Mouse (Mus musculus) stomach, embryonic 15.5 days (tissue): Measurements from ENCODE around the gene Auts2. TPM values are rescaled to one million over a fixed set of nuclear protein-coding genes. Genes with fewer than 3 reads are reported as not detected.
"Not testable (repeated sequence)": the region's sequence is repeated elsewhere in the genome, so short reads cannot be mapped to it uniquely, and the experiment has no call there.

Experiments used
- ATAC-seq: fragments of 200-750 bp; cut with Nextera tagmentation; 2 replicates; pipeline ENCODE4 v1.8.0; 2017; ENCODE audit warnings: low read depth, moderate number of reproducible peaks, moderate TSS enrichment; ENCODE audit not compliant: insufficient read depth, low FRiP score
- H3K27ac ChIP-seq: fragments of 300-500 bp; sonication (generic); 2 replicates; pipeline ENCODE4 v1.5.1; 2015; ENCODE audit warnings: mild to moderate bottlenecking, inconsistent platforms
- H3K27me3 ChIP-seq: fragments of 300-500 bp; sonication (generic); replicated peaks from 2 replicates; pipeline ENCODE4 v1.6.1; 2015; ENCODE audit warnings: inconsistent platforms
- H3K36me3 ChIP-seq: fragments of 300-500 bp; sonication (generic); 2 replicates; pipeline ENCODE4 v1.6.1; 2015; ENCODE audit warnings: inconsistent platforms
- H3K4me1 ChIP-seq: fragments of 300-500 bp; sonication (generic); 2 replicates; pipeline ENCODE4 v1.6.1; 2015; ENCODE audit warnings: inconsistent platforms
- H3K4me2 ChIP-seq: fragments of 300-500 bp; sonication (generic); 2 replicates; pipeline ENCODE4 v1.6.1; 2015; ENCODE audit warnings: mild to moderate bottlenecking, inconsistent platforms
- H3K4me3 ChIP-seq: fragments of 300-500 bp; sonication (generic); replicated peaks from 2 replicates; pipeline ENCODE4 v1.5.1; 2015; ENCODE audit warnings: inconsistent platforms
- H3K9ac ChIP-seq: fragments of 300-500 bp; sonication (generic); 2 replicates; pipeline ENCODE4 v1.6.1; 2015; ENCODE audit warnings: inconsistent platforms
- H3K9me3 ChIP-seq: fragments of 300-500 bp; sonication (generic); 2 replicates; pipeline ENCODE4 v1.6.1; 2016; ENCODE audit warnings: inconsistent platforms
- WGBS: fragments of 180-500 bp; shearing (Covaris S2); methylation state at CpG from one replicate; pipeline ENCODE4 v1.1.7; 2015; 5-methylcytosine and 5-hydroxymethylcytosine counted together
- polyA plus RNA-seq: library from polyadenylated mRNA; unstranded; fragments of >200 nt; fragmentation: Nextera tagmentation; extraction: Ambion mirVana; gene quantifications from 2 replicates; pipeline ENCODE4 v1.2.1, GENCODE M21; 2015

Gene Auts2
- polyA plus RNA-seq: 25.5 and 26.2 TPM in 2 replicates

DNA sequence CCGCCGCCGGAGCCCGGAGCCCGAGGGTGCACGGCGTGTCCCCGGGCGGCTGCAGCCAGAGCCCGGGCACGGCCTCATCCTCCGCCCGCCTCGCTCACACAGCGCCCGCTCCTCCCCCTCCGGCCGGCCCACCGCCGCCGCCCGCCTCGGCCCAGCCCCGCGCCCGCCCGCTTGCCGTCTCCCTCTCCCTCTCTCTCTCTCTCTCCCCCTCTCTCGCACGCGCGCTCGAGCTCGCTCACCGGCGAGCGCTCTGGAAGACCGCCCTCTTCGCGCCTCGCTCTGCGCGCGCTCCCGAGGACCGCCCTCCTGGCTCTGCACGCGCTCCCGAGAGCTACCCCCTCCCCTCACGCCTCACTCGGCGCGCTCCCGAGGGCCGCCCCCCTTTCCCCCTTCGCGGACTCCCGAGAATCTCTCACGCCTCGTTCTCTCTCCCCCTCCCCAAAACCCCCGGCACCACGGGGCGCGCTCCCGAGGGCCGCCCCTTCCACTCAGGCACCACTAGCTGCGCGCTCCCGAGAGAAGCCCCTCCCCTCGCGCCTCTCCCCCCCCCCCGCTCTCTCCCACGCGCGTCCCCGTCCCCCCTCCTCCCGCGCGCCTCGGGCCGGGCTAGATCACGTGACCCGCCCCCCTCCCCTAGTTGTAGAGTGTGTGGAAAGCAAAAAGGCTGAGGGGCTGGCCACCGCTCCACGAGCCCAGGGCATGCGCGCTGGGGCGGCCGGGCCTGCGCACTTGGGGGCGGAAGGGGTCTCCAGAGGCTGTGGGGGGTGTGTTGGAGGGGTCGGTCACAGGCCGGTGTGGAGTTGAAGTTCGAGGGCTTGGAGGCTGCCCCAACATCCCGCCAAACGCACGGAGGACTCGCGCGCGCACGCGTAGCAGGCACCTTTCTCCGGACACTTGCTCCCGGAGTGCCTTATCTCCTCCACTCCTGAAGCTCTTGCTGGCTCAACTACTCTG lies at the start of gene Auts2:
Gene Auts2, minus strand, starts transcription at position 227 of the 954 bp plus-strand sequence.
- Histone ChIP-seq H3K9me3 (no peaks in the 10 kb centered on the region), H3K4me2 (peak within 1 kb of the TSS; percentile 90), H3K9ac (peak within 1 kb of the TSS; percentile 74), H3K4me3 (peak within 1 kb of the TSS; percentile 77), H3K27ac (peak within 1 kb of the TSS; percentile 94), H3K27me3 (no peaks in the 10 kb centered on the region), H3K4me1 (peaks cover 12% of the 10 kb centered on the region), H3K36me3 (no peaks in the 10 kb centered on the region)
- WGBS: under 1% methylated on average over 86 of the region's 105 CpGs
- ATAC-seq: peak; percentile 90

DNA sequence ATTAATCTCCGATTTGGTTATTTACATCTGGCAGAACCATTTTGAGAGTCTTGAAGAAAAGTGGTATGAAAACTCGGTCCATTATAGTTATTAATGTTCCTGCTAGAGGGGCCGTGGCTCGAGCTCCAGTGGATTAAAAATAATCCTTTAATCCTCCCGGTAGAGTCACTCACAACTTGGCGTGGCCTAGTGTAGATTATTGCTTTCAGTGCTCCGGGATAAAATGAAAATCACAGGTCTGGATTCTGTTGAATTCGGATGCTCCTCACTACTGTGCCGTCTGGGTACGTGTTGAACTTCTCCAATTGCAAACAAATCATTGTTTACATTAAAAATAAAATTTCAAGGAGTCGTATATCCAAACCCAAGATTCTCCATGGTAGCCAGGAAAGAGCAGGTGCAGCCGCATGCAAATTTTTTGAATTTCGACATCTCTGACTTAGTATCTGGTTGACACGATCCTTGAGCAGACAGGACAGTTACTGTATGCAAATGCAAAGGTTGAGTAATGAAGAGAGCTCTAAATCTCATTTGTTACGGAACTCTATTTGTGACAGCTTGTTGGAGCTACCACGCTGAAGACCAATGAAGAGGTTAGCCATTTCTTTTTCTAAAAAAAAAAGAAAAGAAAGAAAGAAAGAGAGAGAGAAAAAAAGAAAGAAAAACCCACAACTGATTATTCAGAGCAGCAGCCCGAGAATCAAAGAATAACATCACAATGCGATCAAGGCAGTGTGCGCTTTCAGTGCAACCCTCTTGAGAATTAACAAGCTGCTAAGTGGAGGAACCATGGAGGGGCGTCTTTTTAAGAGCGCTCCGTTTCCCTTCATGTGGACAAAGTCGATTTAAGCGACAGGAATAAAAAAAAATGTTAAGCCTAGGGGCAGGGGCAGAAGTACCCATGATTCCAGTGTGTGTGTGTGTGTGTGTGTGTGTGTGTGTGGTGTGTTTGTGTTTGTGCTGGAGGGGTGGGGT lies 48.9 kb upstream of the Auts2 start:
- H3K27ac ChIP-seq: no peak overlapping the region
- H3K27me3 ChIP-seq: no peaks in the 10 kb centered on the region
- no peaks in the 10 kb centered on the region for H3K9me3 ChIP-seq
- ATAC-seq: no peak
- H3K9ac ChIP-seq: no peak overlapping the region
- no peaks in the 10 kb centered on the region for H3K36me3 ChIP-seq
- no peaks in the 10 kb centered on the region for H3K4me1 ChIP-seq
- no peak overlapping the region for H3K4me3 ChIP-seq
- WGBS: 70% methylated on average over 24 of the region's 24 CpGs
- no peak overlapping the region for H3K4me2 ChIP-seq

DNA sequence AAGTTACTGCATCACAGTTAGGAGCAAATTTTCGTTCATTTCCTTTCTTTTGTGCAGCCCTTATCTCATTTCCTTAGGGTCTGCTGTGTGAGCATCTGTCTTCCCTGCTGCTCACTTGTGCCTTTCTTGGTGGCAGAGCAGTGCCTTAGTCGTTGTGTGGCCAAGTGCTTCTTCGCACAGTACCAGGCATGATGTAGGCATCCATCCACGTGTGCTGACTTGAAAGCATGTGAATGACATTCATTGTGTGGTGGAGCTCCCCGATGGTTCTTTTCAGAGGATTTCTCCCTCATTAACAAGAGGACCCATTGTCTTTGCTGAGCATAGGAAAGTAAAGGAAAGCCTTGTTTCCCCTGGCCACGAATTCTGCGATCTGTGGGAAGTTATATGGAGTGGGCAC lies 36.6 kb upstream of the Auts2 start:
- no peak overlapping the region for H3K9ac ChIP-seq
- H3K36me3 ChIP-seq: no peaks in the 10 kb centered on the region
- 60% methylated on average over 7 of the region's 7 CpGs for WGBS
- H3K27me3 ChIP-seq: no peaks in the 10 kb centered on the region
- H3K4me1 ChIP-seq: no peaks in the 10 kb centered on the region
- no peak for ATAC-seq
- no peak overlapping the region for H3K27ac ChIP-seq
- H3K9me3 ChIP-seq: no peaks in the 10 kb centered on the region
- no peak overlapping the region for H3K4me2 ChIP-seq
- H3K4me3 ChIP-seq: no peak overlapping the region

DNA sequence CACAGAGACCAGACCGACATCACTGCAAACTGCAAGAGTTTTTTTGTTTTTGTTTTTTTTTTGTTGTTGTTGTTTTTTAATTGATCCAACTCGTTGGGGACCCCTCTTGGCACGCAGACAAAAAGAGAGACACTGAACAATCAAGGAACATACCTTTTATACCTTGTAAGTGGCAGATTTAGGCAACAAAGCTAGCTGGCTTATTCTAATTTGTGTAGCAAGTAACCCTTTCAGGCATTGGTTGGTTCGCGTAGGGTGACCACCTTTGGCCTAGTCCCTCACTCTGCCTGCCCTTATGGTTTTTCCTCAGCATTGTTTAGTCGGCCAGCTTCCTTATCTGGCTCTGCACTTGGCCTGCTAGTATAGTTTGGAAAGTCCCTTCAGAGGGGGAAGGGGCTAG lies 17.6 kb upstream of the Auts2 start:
- H3K9ac ChIP-seq, H3K9me3 ChIP-seq, H3K4me1 ChIP-seq, H3K4me3 ChIP-seq, H3K27ac ChIP-seq, H3K36me3 ChIP-seq, H3K27me3 ChIP-seq, ATAC-seq, H3K4me2 ChIP-seq: not testable (repeated sequence)
- 71% methylated on average over 6 of the region's 6 CpGs for WGBS

DNA sequence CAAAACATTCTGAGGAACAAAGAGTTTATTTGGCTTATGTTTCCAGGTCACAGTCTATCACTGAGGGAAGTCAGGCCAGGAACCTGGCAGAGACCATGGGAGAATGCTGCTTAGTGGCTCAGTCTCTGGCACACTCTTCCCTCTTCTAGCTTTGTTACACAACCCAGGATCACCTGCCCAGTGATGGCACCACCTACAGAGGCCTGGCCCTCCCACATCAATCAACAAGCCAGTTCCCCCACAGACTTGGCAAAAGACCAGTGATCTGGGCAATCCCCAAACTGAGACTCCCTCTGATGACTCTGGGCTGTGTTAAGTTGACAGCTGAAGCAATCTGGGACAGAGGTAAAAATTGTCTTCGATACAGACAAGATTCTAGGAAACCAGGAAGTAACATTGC lies 2.6 kb upstream of the Auts2 start:
- ATAC-seq: no peak
- Histone ChIP-seq H3K36me3 (no peaks in the 10 kb centered on the region), H3K27ac (no peak overlapping the region), H3K4me2 (no peak overlapping the region), H3K9me3 (no peaks in the 10 kb centered on the region), H3K9ac (no peak overlapping the region), H3K27me3 (no peaks in the 10 kb centered on the region), H3K4me3 (no peak overlapping the region), H3K4me1 (peaks cover 4% of the 10 kb centered on the region; the same call in 1 of the 2 replicates)
- WGBS: 49% methylated on average over 1 of the region's 1 CpGs

DNA sequence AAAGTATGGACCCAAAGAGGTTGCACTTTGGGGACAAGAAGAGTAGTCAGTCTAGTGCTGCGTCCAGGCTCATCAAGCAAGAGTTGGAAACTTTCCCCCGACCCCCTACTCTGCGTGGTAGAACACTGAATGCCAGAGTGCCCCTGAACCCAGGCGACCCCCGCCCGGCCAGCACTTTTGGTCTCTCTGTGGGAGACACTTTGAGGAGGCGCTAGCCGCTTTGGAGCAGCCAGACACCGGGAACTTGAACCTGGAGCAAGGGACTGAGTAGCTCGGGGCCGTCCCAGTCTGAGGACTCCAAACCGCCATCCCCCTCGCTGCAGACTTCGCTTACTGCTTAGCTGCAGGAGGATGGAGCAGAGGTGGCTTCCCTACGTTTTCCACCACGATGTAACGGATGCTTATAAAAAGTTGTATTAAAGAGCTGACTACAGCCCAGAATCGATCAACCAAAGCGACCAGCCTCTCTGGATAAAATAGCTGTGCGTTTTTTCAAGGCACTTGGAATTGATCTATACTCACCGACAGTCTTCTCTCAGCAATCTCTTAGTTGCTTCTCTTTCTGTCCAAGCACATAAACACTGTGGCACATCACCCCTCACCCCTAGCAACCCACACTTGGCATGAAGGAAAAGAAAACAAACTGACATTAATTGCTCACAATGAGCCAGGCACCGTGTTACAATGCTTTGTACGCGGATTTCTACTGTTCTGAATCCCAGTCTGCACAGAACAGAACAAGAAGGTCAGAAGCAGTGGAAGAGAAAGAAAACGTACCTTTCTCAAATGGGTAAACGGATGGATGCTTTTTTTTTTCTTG lies 1.2 kb upstream of the Auts2 start:
- Histone ChIP-seq H3K4me3 (peak overlapping the region; percentile 77), H3K27me3 (no peaks in the 10 kb centered on the region), H3K4me2 (peak overlapping the region; percentile 90), H3K9me3 (no peaks in the 10 kb centered on the region), H3K27ac (no peak overlapping the region; the same call in 1 of the 2 replicates), H3K4me1 (peaks cover 12% of the 10 kb centered on the region), H3K9ac (peak overlapping the region; percentile 25; the same call in 1 of the 2 replicates), H3K36me3 (no peaks in the 10 kb centered on the region)
- WGBS: 6% methylated on average over 26 of the region's 26 CpGs
- no peak for ATAC-seq

DNA sequence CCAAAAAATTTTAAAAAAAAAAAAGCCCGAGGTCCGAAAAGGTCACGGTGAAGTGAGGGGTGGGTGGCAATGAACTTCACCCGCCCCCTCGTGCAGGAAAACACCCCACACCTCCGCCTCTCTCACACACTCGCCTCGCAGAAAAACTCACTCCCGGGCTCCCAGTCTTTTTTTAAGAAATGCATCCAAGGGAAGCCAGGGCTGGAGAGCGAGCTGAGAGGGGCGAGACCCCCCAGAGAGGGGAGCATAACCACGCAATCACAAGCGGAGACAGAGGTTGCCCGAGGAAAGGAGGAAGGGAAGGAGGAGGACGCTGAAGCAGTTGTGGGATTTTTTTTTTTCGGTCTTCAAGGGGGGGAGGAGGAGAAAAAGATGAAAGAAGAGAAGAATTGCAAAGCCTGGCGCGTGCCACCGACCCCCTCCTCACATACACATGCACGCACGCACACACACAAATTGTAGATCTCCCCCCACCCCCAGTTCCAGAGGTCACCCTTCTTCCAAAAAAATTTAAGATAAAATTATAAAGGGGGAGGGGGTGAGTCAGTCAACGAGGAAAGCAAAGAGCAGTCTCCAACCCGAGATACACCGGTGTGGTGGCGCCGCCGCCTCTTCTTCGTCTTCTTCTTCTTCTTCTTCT lies 643 bp downstream of the Auts2 start:
- Histone ChIP-seq H3K4me1 (peaks cover 12% of the 10 kb centered on the region), H3K27me3 (no peaks in the 10 kb centered on the region), H3K27ac (peak overlapping the region; percentile 94), H3K4me2 (peak overlapping the region; percentile 90), H3K36me3 (no peaks in the 10 kb centered on the region), H3K4me3 (peak overlapping the region; percentile 77), H3K9ac (peak overlapping the region; percentile 74), H3K9me3 (no peaks in the 10 kb centered on the region)
- no peak; the same call in 1 of the 2 replicates for ATAC-seq
- WGBS: 0% methylated on average over 28 of the region's 28 CpGs

DNA sequence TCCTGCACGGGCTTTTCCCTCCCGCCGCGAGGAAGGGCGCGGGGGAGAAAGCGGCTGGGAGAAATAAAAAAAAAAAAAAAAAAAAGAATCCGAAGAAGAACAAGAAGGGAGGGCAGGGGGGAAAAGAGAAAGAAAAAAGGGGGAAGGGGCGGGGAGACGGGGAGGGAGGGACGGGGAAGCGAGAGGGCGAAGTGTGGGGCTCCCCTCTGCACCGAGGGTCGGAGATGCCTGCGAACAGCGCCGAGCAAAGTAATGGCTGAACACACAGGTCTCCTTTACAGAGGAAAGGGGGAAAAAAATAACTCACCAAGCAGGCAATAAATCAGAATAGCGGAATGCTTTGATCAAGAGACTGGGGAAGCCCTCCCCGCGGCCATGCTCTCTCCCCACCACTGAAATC lies 1.2 kb downstream of the Auts2 start:
- Histone ChIP-seq H3K4me3 (peak overlapping the region; percentile 77), H3K4me1 (peaks cover 12% of the 10 kb centered on the region), H3K4me2 (peak overlapping the region; percentile 90), H3K36me3 (no peaks in the 10 kb centered on the region), H3K27me3 (no peaks in the 10 kb centered on the region), H3K27ac (peak overlapping the region; percentile 94; the same call in 1 of the 2 replicates), H3K9me3 (no peaks in the 10 kb centered on the region), H3K9ac (peak overlapping the region; percentile 74)
- WGBS: under 1% methylated on average over 15 of the region's 21 CpGs
- ATAC-seq: no peak

DNA sequence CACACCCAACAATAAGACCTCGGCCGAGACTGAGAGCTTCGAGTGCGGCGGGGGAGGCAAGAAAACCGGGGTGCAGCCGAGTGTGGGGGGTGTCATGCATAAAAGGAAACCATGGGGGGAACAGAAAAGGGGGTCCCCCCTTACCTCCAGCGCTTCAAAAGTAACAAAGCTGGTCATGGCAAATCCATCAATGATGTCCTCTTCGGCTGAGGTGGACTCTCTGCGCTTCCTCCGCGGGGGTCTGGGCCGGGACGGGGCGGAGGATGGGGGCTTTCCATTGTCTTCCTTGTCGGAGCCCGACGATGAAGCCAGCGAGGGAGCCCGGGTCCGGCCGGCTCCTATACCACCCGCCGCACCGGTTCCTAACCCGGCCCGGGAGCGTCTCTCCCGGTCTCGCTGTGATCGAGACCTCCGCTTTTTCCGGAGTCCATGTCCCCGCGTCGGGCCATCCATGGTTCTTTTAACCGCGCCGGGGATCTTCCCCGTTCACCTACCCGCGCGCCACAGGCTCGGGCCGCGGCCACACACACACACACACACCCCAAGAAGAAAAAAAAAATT lies 1.7 kb downstream of the Auts2 start:
- 1% methylated on average over 46 of the region's 46 CpGs for WGBS
- peak overlapping the region; percentile 74 for H3K9ac ChIP-seq
- H3K4me2 ChIP-seq: peak overlapping the region; percentile 90
- H3K36me3 ChIP-seq: no peaks in the 10 kb centered on the region
- H3K27me3 ChIP-seq: no peaks in the 10 kb centered on the region
- ATAC-seq: no peak
- H3K27ac ChIP-seq: peak overlapping the region; percentile 94; the same call in 1 of the 2 replicates
- H3K4me3 ChIP-seq: peak overlapping the region; percentile 77
- peaks cover 12% of the 10 kb centered on the region for H3K4me1 ChIP-seq
- no peaks in the 10 kb centered on the region for H3K9me3 ChIP-seq

DNA sequence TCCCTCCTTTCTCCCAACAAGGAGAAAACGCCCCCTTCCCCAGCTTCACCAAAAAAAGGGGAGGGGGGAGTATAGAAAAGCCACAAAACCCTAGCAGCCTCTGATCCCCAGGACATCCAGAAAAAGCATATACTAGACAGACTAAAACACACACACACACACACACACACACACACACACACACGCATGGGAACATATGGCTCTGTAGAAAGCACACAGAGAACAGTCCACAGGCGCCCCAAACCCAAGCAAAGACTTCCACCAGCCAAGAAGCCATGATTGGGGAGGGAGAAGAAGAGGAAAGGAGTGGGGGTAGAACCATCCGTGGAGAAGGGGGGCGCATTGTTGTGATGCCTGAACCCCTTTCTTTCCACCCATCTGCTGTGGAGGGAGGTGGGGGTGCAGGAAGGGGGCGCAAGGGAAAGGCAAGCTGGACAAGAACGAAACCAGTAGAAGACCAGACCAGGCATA lies 2.3 kb downstream of the Auts2 start:
- H3K27ac ChIP-seq: peak overlapping the region; percentile 94; the same call in 1 of the 2 replicates
- no peak for ATAC-seq
- H3K27me3 ChIP-seq: no peaks in the 10 kb centered on the region
- peak overlapping the region; percentile 90 for H3K4me2 ChIP-seq
- H3K36me3 ChIP-seq: no peaks in the 10 kb centered on the region
- WGBS: 4% methylated on average over 5 of the region's 7 CpGs
- H3K4me3 ChIP-seq: peak overlapping the region; percentile 77
- no peaks in the 10 kb centered on the region for H3K9me3 ChIP-seq
- peaks cover 12% of the 10 kb centered on the region for H3K4me1 ChIP-seq
- H3K9ac ChIP-seq: peak overlapping the region; percentile 74; the same call in 1 of the 2 replicates
